In genomic region chr2:112557453-112557852, GRCm38 (mm10) we compare ENCODE assay signal across 20 mouse cellular contexts.
DNase-seq lines count a peak whose midpoint lies in the region; ATAC-seq and TF ChIP-seq lines count a peak whose summit lies in the region.
"Had no signal": no experiment of that assay in that cellular context is flagged by ENCODE, and none has a peak within 500 bp of the region (broad histone marks: within the 10 kb centered on the region; RNA-seq: fewer than 3 reads in every experiment).

No protein-coding gene starts in this region.

- no peak overlapping the region for H3K27ac ChIP-seq in limb, embryonic 11.5 days (replicated peaks; ENCODE audit: low read depth, low read length)
- H3K27ac ChIP-seq in limb, embryonic 10.5 days, result no peak overlapping the region
- no peak overlapping the region for H3K27ac ChIP-seq in gastrocnemius, adult 2 months
- H3K27ac ChIP-seq: embryonic facial prominence, embryonic 12.5 days; forebrain, embryonic 12.5 days; forebrain, embryonic 15.5 days; hindbrain, embryonic 12.5 days; hindbrain, embryonic 15.5 days had no signal

- H3K27me3 ChIP-seq in limb, embryonic 11.5 days (ENCODE audit: control insufficient read depth, insufficient read depth, low read length), result no peaks in the 10 kb centered on the region
- H3K27me3 ChIP-seq in limb, embryonic 10.5 days (ENCODE audit: low read depth, poor library complexity, severe bottlenecking), result no peaks in the 10 kb centered on the region
- H3K27me3 ChIP-seq: embryonic facial prominence, embryonic 12.5 days; forebrain, embryonic 12.5 days; forebrain, embryonic 15.5 days; hindbrain, embryonic 12.5 days; hindbrain, embryonic 15.5 days had no signal

- no peak overlapping the region for H3K4me3 ChIP-seq in limb, embryonic 11.5 days (ENCODE audit: low read depth, low read length)
- no peak overlapping the region for H3K4me3 ChIP-seq in limb, embryonic 10.5 days
- H3K4me3 ChIP-seq in gastrocnemius, adult 2 months, result no peak overlapping the region
- H3K4me3 ChIP-seq: embryonic facial prominence, embryonic 12.5 days; erythroblast, embryonic 14.5 days; forebrain, embryonic 12.5 days; forebrain, embryonic 15.5 days; hindbrain, embryonic 12.5 days; hindbrain, embryonic 15.5 days had no signal

- intact Hi-C loops in gastrocnemius, adult 2 months (cut with DNase I), result no loop called here

- no peak for TF ChIP-seq CTCF in gastrocnemius, adult 2 months (IDR thresholded peaks at IDR 0.05)

- ATAC-seq in limb, embryonic 11.5 days (ENCODE audit: insufficient number of reproducible peaks, low FRiP score, low TSS enrichment, low read depth), result peak; percentile 86
- ATAC-seq: forebrain, embryonic 15.5 days; intestine, embryonic 16.5 days had no signal

- no peak overlapping the region for H3K4me2 ChIP-seq in limb, embryonic 11.5 days (ENCODE audit: low read depth, severe bottlenecking)
- H3K4me2 ChIP-seq: embryonic facial prominence, embryonic 12.5 days; forebrain, embryonic 12.5 days; forebrain, embryonic 15.5 days; heart, embryonic 11.5 days; hindbrain, embryonic 12.5 days; hindbrain, embryonic 15.5 days had no signal

- no peak overlapping the region for H3K9ac ChIP-seq in limb, embryonic 11.5 days (ENCODE audit: low read length)
- H3K9ac ChIP-seq: embryonic facial prominence, embryonic 12.5 days; forebrain, embryonic 12.5 days; forebrain, embryonic 15.5 days; hindbrain, embryonic 12.5 days; hindbrain, embryonic 15.5 days had no signal

- DNase-seq in limb, embryonic 11.5 days (ENCODE audit: low spot score), result peak; percentile 32
- no peak for DNase-seq in limb, embryonic 10.5 days (ENCODE audit: low spot score)
- DNase-seq in hindlimb bud, embryonic 11.5 days (ENCODE audit: extremely low spot score, low read depth, low spot score), result peak; percentile 26
- DNase-seq in mesoderm, embryonic 11.5 days (ENCODE audit: low read depth, low spot score), result peak; percentile 15
- DNase-seq in urinary bladder, adult 18-20 months (ENCODE audit: low spot score in 2 of 2), result no peak
- DNase-seq in gastrocnemius, adult 2 months, result no peak
- DNase-seq: adrenal gland, adult 2 months; adrenal gland, postnatal 14 days; cerebellum, adult 11-12 months; cerebellum, adult 8-10 months; cerebellum, postnatal 10 days; gastrocnemius, postnatal 14 days had no signal

- H3K4me1 ChIP-seq in limb, embryonic 11.5 days (ENCODE audit: control insufficient read depth, insufficient read depth, low read length), result no peaks in the 10 kb centered on the region
- H3K4me1 ChIP-seq in limb, embryonic 10.5 days, result peaks cover 2% of the 10 kb centered on the region; the same call in 1 of the 2 replicates
- H3K4me1 ChIP-seq: embryonic facial prominence, embryonic 12.5 days; forebrain, embryonic 12.5 days; forebrain, embryonic 15.5 days; hindbrain, embryonic 12.5 days; hindbrain, embryonic 15.5 days had no signal

- no peaks in the 10 kb centered on the region for H3K36me3 ChIP-seq in limb, embryonic 11.5 days (ENCODE audit: control insufficient read depth, insufficient read depth, low read length)
- no peaks in the 10 kb centered on the region for H3K36me3 ChIP-seq in limb, embryonic 10.5 days
- H3K36me3 ChIP-seq: embryonic facial prominence, embryonic 12.5 days; forebrain, embryonic 12.5 days; forebrain, embryonic 15.5 days; hindbrain, embryonic 12.5 days; hindbrain, embryonic 15.5 days had no signal

- H3K9me3 ChIP-seq in limb, embryonic 11.5 days (ENCODE audit: control insufficient read depth, low read length), result no peaks in the 10 kb centered on the region
- no peaks in the 10 kb centered on the region for H3K9me3 ChIP-seq in limb, embryonic 10.5 days (replicated peaks)
- H3K9me3 ChIP-seq: embryonic facial prominence, embryonic 12.5 days; forebrain, embryonic 12.5 days; forebrain, embryonic 15.5 days; hindbrain, embryonic 12.5 days; hindbrain, embryonic 15.5 days had no signal

Comparison
In these comparisons a context has a peak if more than half of its experiments do, and no peak if none do; other contexts are left out.
1. DNase-seq: peak in limb, embryonic 11.5 days (single experiment), hindlimb bud, embryonic 11.5 days (single experiment) and mesoderm, embryonic 11.5 days (single experiment); none in limb, embryonic 10.5 days (single experiment), urinary bladder, adult 18-20 months (0 of 2) and gastrocnemius, adult 2 months (single experiment).